Mouse (Mus musculus) MEL (cell line): ENCODE data around the gene Fstl3. TPM values are rescaled to one million over a fixed set of nuclear protein-coding genes. Genes with fewer than 3 reads are reported as not detected.
A peak's percentile ranks its signal among the peaks of the same experiment; 100 is the strongest.

Experiments
- DNase-seq: peaks from one replicate; pipeline ENCODE4 v3.0.0; 2011; ENCODE audit warnings: low read depth, low spot score
- H3K27ac ChIP-seq: 2 replicates; pipeline ENCODE4 v1.5.1; 2012; ENCODE audit warnings: low read depth, mild to moderate bottlenecking, control low read depth, low read length, moderate library complexity; ENCODE audit not compliant: control insufficient read depth
- H3K27me3 ChIP-seq, 2 experiments: fragments of 150-350 bp in 1 of 2; sonication (generic) in 1 of 2; 2 replicates each; pipeline ENCODE4 v1.6.1; 2012; ENCODE audit warnings: low read length in 2 of 2, mild to moderate bottlenecking in 2 of 2, improper control_type of control experiment in 1 of 2, moderate library complexity in 1 of 2; ENCODE audit not compliant: insufficient read depth in 2 of 2, control insufficient read depth in 1 of 2
- H3K36me3 ChIP-seq, 2 experiments: 2 replicates each; pipeline ENCODE4 v1.6.1; 2012 to 2014; ENCODE audit warnings: low read length in 2 of 2, improper control_type of control experiment in 1 of 2, inconsistent platforms in 1 of 2, mild to moderate bottlenecking in 1 of 2; ENCODE audit not compliant: insufficient read depth in 2 of 2, control insufficient read depth in 1 of 2
- H3K4me1 ChIP-seq, 2 experiments: fragments of 150-350 bp in 1 of 2; sonication (generic) in 1 of 2; 2 replicates each; pipeline ENCODE4 v1.6.1; 2012; ENCODE audit warnings: low read length in 2 of 2, improper control_type of control experiment in 1 of 2, mild to moderate bottlenecking in 1 of 2; ENCODE audit not compliant: insufficient read depth in 2 of 2, control insufficient read depth in 1 of 2
- H3K4me3 ChIP-seq, 2 experiments: fragments of 150-350 bp in 1 of 2; sonication (generic) in 1 of 2; 2 replicates each; pipeline ENCODE4 v1.5.1; 2012; ENCODE audit warnings: low read depth in 2 of 2, low read length in 2 of 2, mild to moderate bottlenecking in 2 of 2, moderate library complexity in 2 of 2, control low read depth in 1 of 2, improper control_type of control experiment in 1 of 2; ENCODE audit not compliant: control insufficient read depth in 1 of 2, insufficient read depth in 1 of 2
- H3K79me2 ChIP-seq: 2 replicates; pipeline ENCODE4 v1.6.1; 2012; ENCODE audit warnings: mild to moderate bottlenecking, low read length, moderate library complexity; ENCODE audit not compliant: control insufficient read depth, poor library complexity, insufficient read depth
- H3K9ac ChIP-seq: 2 replicates; pipeline ENCODE4 v1.6.1; 2012; ENCODE audit warnings: low read depth, mild to moderate bottlenecking, control low read depth, low read length, moderate library complexity; ENCODE audit not compliant: control insufficient read depth, poor library complexity, severe bottlenecking
- H3K9me3 ChIP-seq: fragments of 150-350 bp; sonication (generic); replicated peaks from 2 replicates; pipeline ENCODE4 v1.6.1; 2012; ENCODE audit warnings: mild to moderate bottlenecking, low read length, improper control_type of control experiment, moderate library complexity; ENCODE audit not compliant: insufficient read depth
- BHLHE40 ChIP-seq: IDR thresholded peaks from 2 replicates; pipeline ENCODE4 v1.6.1; 2012; ENCODE audit warnings: low read depth, mild to moderate bottlenecking, inconsistent platforms, low read length, improper control_type of control experiment, borderline replicate concordance
- CHD1 ChIP-seq: IDR thresholded peaks from 2 replicates; pipeline ENCODE4 v1.6.1; 2012; ENCODE audit warnings: low read depth, mild to moderate bottlenecking, inconsistent platforms, low read length, improper control_type of control experiment
- CTCF ChIP-seq, 3 experiments: IDR thresholded peaks in 2 of 3; conservative IDR thresholded peaks in 1 of 3; 2 replicates each; pipeline ENCODE4 v1.5.1; 2011 to 2012; ENCODE audit warnings: low read length in 3 of 3, low read depth in 2 of 3, mild to moderate bottlenecking in 2 of 3, improper control_type of control experiment in 1 of 3, inconsistent platforms in 1 of 3, mixed read lengths in 1 of 3, moderate library complexity in 1 of 3; ENCODE audit not compliant: control insufficient read depth in 1 of 3, insufficient read depth in 1 of 3, poor library complexity in 1 of 3, severe bottlenecking in 1 of 3
- E2F4 ChIP-seq: IDR thresholded peaks from 2 replicates; pipeline ENCODE4 v1.6.1; 2011; ENCODE audit warnings: low read depth, low read length, improper control_type of control experiment, borderline replicate concordance
- EP300 ChIP-seq, 2 experiments: IDR thresholded peaks; 2 replicates each; pipeline ENCODE4 v1.6.1; 2011; ENCODE audit warnings: improper control_type of control experiment in 2 of 2, low read length in 2 of 2, low read depth in 1 of 2, mild to moderate bottlenecking in 1 of 2
- ETS1 ChIP-seq: IDR thresholded peaks from 2 replicates; pipeline ENCODE4 v1.6.1; 2012; ENCODE audit warnings: low read depth, mild to moderate bottlenecking, inconsistent platforms, low read length, improper control_type of control experiment, moderate library complexity
- GATA1 ChIP-seq: IDR thresholded peaks from 2 replicates; pipeline ENCODE4 v1.6.1; 2011; ENCODE audit warnings: low read depth, low read length, improper control_type of control experiment
- JUND ChIP-seq: IDR thresholded peaks from 2 replicates; pipeline ENCODE4 v1.6.1; 2011; ENCODE audit warnings: low read depth, mild to moderate bottlenecking, improper control_type of control experiment, low read length
- MAFK ChIP-seq: IDR thresholded peaks from 2 replicates; pipeline ENCODE4 v1.6.1; 2011; ENCODE audit warnings: low read depth, mild to moderate bottlenecking, low read length, improper control_type of control experiment, borderline replicate concordance
- MAX ChIP-seq: IDR thresholded peaks from 2 replicates; pipeline ENCODE4 v1.6.1; 2011; ENCODE audit warnings: low read length, improper control_type of control experiment
- MAZ ChIP-seq: IDR thresholded peaks from 2 replicates; pipeline ENCODE4 v1.6.1; 2012; ENCODE audit warnings: low read depth, mild to moderate bottlenecking, inconsistent platforms, low read length, improper control_type of control experiment
- MYB ChIP-seq: IDR thresholded peaks from 2 replicates; pipeline ENCODE4 v1.6.1; 2011; ENCODE audit warnings: mild to moderate bottlenecking, low read depth, low read length, improper control_type of control experiment
- NELFE ChIP-seq: IDR thresholded peaks from 2 replicates; pipeline ENCODE4 v1.6.1; 2011; ENCODE audit warnings: low read depth, low read length, improper control_type of control experiment
- POLR2A ChIP-seq, 2 experiments: IDR thresholded peaks; 2 replicates each; pipeline ENCODE4 v1.6.1; 2011 to 2012; ENCODE audit warnings: low read length in 2 of 2, mild to moderate bottlenecking in 2 of 2, control low read depth in 1 of 2, improper control_type of control experiment in 1 of 2, low read depth in 1 of 2, moderate library complexity in 1 of 2; ENCODE audit not compliant: control insufficient read depth in 1 of 2, insufficient read depth in 1 of 2, poor library complexity in 1 of 2
- SIN3A ChIP-seq: IDR thresholded peaks from 2 replicates; pipeline ENCODE4 v1.6.1; 2012; ENCODE audit warnings: low read length, improper control_type of control experiment, inconsistent platforms
- SMC3 ChIP-seq: IDR thresholded peaks from 2 replicates; pipeline ENCODE4 v1.6.1; 2011; ENCODE audit warnings: low read depth, low read length, improper control_type of control experiment
- TBP ChIP-seq: IDR thresholded peaks from 2 replicates; pipeline ENCODE4 v1.8.0; 2011; ENCODE audit warnings: low read depth, low read length, improper control_type of control experiment
- UBTF ChIP-seq: IDR thresholded peaks from 2 replicates; pipeline ENCODE4 v1.6.1; 2012; ENCODE audit warnings: low read depth, mild to moderate bottlenecking, inconsistent platforms, low read length, improper control_type of control experiment, moderate library complexity, borderline replicate concordance; ENCODE audit not compliant: insufficient read depth
- USF1 ChIP-seq: IDR thresholded peaks from 2 replicates; pipeline ENCODE4 v1.6.1; 2014; ENCODE audit warnings: low read depth, mild to moderate bottlenecking, inconsistent platforms, low read length, improper control_type of control experiment, moderate library complexity
- USF2 ChIP-seq, 2 experiments: IDR thresholded peaks; 2 replicates each; pipeline ENCODE4 v1.6.1; 2011 to 2012; ENCODE audit warnings: improper control_type of control experiment in 2 of 2, low read length in 2 of 2, borderline replicate concordance in 1 of 2, inconsistent platforms in 1 of 2, low read depth in 1 of 2, mild to moderate bottlenecking in 1 of 2; ENCODE audit not compliant: insufficient read depth in 1 of 2
- ZC3H11A ChIP-seq: IDR thresholded peaks from 2 replicates; pipeline ENCODE4 v1.6.1; 2012; ENCODE audit warnings: low read depth, mild to moderate bottlenecking, inconsistent platforms, low read length, improper control_type of control experiment
- ZKSCAN1 ChIP-seq: IDR thresholded peaks from 2 replicates; pipeline ENCODE4 v1.6.1; 2012; ENCODE audit warnings: low read depth, mild to moderate bottlenecking, inconsistent platforms, low read length, improper control_type of control experiment, moderate library complexity
- ZMIZ1 ChIP-seq: IDR thresholded peaks from 2 replicates; pipeline ENCODE4 v1.6.1; 2012; ENCODE audit warnings: low read depth, mild to moderate bottlenecking, inconsistent platforms, low read length, improper control_type of control experiment, moderate library complexity
- polyA plus RNA-seq, 2 experiments: library from polyadenylated mRNA; stranded (reverse) in 1 of 2; unstranded in 1 of 2; fragments of >175 nt in 1 of 2; fragments of >200 nt in 1 of 2; gene quantifications; 2 replicates each; pipeline versions ENCODE4 v1.2.1 to v1.2.4; 2012; ENCODE audit warnings: low replicate concordance in 2 of 2, low read depth in 1 of 2; ENCODE audit not compliant: insufficient read length in 2 of 2, insufficient read depth in 1 of 2, missing spikeins in 1 of 2
- total RNA-seq: library from RNA; depleted of rRNA; stranded (reverse); fragments of 300-350 nt; gene quantifications from 2 replicates; pipeline ENCODE4 v1.2.3, GENCODE M21; 2012

The Fstl3 gene
- total and polyA plus RNA-seq, 3 experiments = 4.3 to 7.1 TPM; not detected in 1

DNA sequence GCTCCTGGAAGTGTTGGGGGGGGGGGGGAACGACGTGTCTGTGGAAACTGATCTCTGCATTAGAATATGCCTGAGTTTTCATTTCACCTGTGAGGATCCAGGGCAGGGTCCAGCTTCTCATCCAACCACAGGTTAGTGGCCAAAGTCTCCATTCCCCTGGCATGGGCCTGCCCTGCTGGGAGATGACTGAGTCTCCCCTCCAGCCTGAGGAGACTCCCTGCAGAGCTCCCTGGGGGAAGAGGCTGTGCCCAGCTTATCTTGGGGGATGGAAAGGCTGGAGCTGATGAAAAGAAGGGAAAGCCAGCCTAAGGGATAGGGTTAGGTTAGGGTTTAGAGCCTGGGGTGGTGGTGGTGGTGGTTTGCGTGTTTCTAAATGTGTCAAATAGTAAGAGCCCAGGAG is 24.8 kb downstream of the Fstl3 start:
- H3K9ac ChIP-seq = no peak overlapping the region
- H3K36me3 ChIP-seq = peaks cover 0 to 23% of the 10 kb centered on the region in 2 experiments; a peak in 2 of 4 replicates
- no peak for TF ChIP-seq USF1
- no peak for TF ChIP-seq ZMIZ1
- TF ChIP-seq POLR2A (IDR thresholded peaks at IDR 0.05; ENCODE audit: control insufficient read depth in 1 of 2, insufficient read depth in 1 of 2, low read depth in 1 of 2, low read length in 2 of 2, poor library complexity in 1 of 2) = no peak
- no peak for TF ChIP-seq ZKSCAN1
- TF ChIP-seq CTCF (IDR thresholded peaks at IDR 0.05 in 2 of 3, conservative IDR thresholded peaks at IDR 0.05 in 1 of 3; ENCODE audit: control insufficient read depth in 1 of 3, insufficient read depth in 1 of 3, low read depth in 2 of 3, low read length in 3 of 3, poor library complexity in 1 of 3, severe bottlenecking in 1 of 3) = no peak
- TF ChIP-seq CHD1 = no peak
- no peak for TF ChIP-seq E2F4
- TF ChIP-seq UBTF = no peak
- no peak for TF ChIP-seq GATA1
- no peak for TF ChIP-seq NELFE
- no peak for TF ChIP-seq ZC3H11A
- TF ChIP-seq MYB = no peak
- TF ChIP-seq JUND = no peak
- TF ChIP-seq USF2 (IDR thresholded peaks at IDR 0.05; ENCODE audit: borderline replicate concordance in 1 of 2, insufficient read depth in 1 of 2, low read depth in 1 of 2, low read length in 2 of 2) = no peak
- TF ChIP-seq MAZ = no peak
- TF ChIP-seq SMC3 = no peak
- TF ChIP-seq, all 39 proteins: peak for 0
- H3K4me1 ChIP-seq = peaks cover 16 to 33% of the 10 kb centered on the region in 2 experiments
- H3K79me2 ChIP-seq = no peaks in the 10 kb centered on the region
- no peak overlapping the region for H3K4me3 ChIP-seq
- no peak overlapping the region for H3K27ac ChIP-seq
- DNase-seq = no peak
- H3K27me3 ChIP-seq = no peaks in the 10 kb centered on the region
- no peaks in the 10 kb centered on the region for H3K9me3 ChIP-seq

DNA sequence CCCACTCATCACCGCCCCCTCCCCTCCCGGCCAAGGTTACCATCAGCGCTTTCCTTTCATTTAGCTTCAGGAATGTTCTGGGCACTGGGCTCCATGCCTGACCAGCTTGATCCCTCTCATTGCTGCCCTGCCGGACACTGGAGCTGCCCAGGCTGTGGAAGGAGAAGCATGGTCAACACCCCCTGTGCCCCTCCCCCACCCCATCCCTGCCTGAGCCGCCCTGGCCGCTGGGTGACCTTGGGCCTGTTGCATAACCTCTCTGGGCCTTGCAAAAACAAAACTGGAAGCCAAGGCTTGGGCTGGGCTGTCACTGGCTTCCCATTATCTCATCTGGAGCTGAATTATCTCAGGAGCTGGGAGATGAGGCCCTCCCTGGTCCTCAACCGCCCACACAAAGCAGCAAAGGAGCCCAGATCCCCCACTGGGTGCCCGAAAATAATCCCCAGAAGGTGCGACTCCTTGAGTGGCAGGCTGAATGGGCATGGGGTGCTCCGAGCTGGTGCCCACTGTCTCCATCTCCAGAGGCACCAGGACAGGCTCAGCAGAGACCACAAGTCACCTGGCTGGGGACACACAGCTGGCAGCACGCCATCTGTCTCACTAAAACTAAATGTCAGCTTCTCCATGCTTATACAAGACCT is 25.4 kb downstream of the Fstl3 start:
- no peak overlapping the region for H3K4me3 ChIP-seq
- peaks cover 14 to 27% of the 10 kb centered on the region in 2 experiments for H3K4me1 ChIP-seq
- peak overlapping the region; percentile 28 for H3K27ac ChIP-seq
- peaks cover 0 to 23% of the 10 kb centered on the region in 2 experiments; a peak in 2 of 4 replicates for H3K36me3 ChIP-seq
- no peaks in the 10 kb centered on the region for H3K79me2 ChIP-seq
- peak; percentile 77 for TF ChIP-seq GATA1
- TF ChIP-seq MAX = no peak
- peak; percentile 71 for TF ChIP-seq ETS1
- no peak for TF ChIP-seq POLR2A (IDR thresholded peaks at IDR 0.05; ENCODE audit: control insufficient read depth in 1 of 2, insufficient read depth in 1 of 2, low read depth in 1 of 2, low read length in 2 of 2, poor library complexity in 1 of 2)
- peak; percentile 56 to 78 for TF ChIP-seq EP300 (IDR thresholded peaks at IDR 0.05; ENCODE audit: low read depth in 1 of 2, low read length in 2 of 2)
- TF ChIP-seq BHLHE40 = no peak
- TF ChIP-seq SIN3A = peak; percentile 44
- TF ChIP-seq TBP = no peak
- TF ChIP-seq MYB = 0 out of 2 replicates have a peak, but pooled peaks have one; percentile 24
- no peak for TF ChIP-seq USF1
- no peak for TF ChIP-seq MAFK
- H3K9me3 ChIP-seq = no peaks in the 10 kb centered on the region
- H3K9ac ChIP-seq = peak overlapping the region; percentile 20; the same call in 1 of the 2 replicates
- no peaks in the 10 kb centered on the region for H3K27me3 ChIP-seq
- peak; percentile 55 for DNase-seq
